Mouse (Mus musculus): ENCODE data around the gene Zfp366. TPM values are rescaled to one million over a fixed set of nuclear protein-coding genes. Genes with fewer than 3 reads are reported as not detected.

The Zfp366 gene
- polyA plus RNA-seq, 1 experiment from 2014 or later, result 1.3 TPM

DNA sequence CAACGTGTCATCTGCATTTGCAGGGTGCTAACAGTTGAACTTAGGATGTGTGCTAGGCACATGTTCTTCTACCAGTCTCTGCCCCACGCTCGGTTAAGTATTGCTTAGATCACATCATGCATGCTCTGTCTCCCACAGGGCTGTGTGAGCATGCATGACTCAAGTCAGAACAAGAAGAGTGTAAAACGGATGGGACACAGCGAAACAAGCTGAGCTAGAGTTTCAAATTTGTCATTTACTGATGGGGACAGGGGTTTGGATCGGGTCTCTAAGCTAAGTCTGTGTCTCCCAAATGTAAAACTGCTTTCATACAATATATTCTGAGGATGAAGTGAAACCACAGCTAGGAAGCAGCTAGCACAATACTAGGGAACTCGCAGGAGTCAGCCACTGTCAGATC lies 2.2 kb downstream of the Zfp366 start:
- H3K4me2 ChIP-seq, result no peak overlapping the region; the same call in 1 of the 2 replicates
- no peak overlapping the region for H3K4me3 ChIP-seq (ENCODE audit: low read depth, low read length)
- 82% methylated on average over 7 of the region's 7 CpGs for WGBS
- H3K27me3 ChIP-seq (ENCODE audit: insufficient read depth, low read length), result no peaks in the 10 kb centered on the region
- ATAC-seq (ENCODE audit: insufficient read depth) (no peak), DNase-seq (no peak)
- no peaks in the 10 kb centered on the region for H3K36me3 ChIP-seq (ENCODE audit: insufficient read depth)
- TF ChIP-seq CTCF (IDR thresholded peaks at IDR 0.05; ENCODE audit: low read depth), result no peak
- H3K27ac ChIP-seq (ENCODE audit: low read depth), result no peak overlapping the region
- H3K4me1 ChIP-seq (ENCODE audit: insufficient read depth), result peaks cover 3% of the 10 kb centered on the region; the same call in 1 of the 2 replicates
- no peak overlapping the region for H3K9ac ChIP-seq
- H3K9me3 ChIP-seq (ENCODE audit: low read depth, low read length), result no peaks in the 10 kb centered on the region

- ATAC-seq (ENCODE audit: insufficient read depth), result no peak
- Histone ChIP-seq H3K4me2 (no peak overlapping the region), H3K4me1 (ENCODE audit: insufficient read depth) (peaks cover 3% of the 10 kb centered on the region; the same call in 1 of the 2 replicates), H3K9ac (no peak overlapping the region), H3K36me3 (ENCODE audit: insufficient read depth) (no peaks in the 10 kb centered on the region), H3K27me3 (ENCODE audit: insufficient read depth, low read length) (no peaks in the 10 kb centered on the region), H3K9me3 (ENCODE audit: low read depth, low read length) (no peaks in the 10 kb centered on the region), H3K27ac (ENCODE audit: low read depth) (no peak overlapping the region), H3K4me3 (ENCODE audit: low read depth, low read length) (no peak overlapping the region)
- WGBS, result 87% methylated on average over 11 of the region's 11 CpGs
- TF ChIP-seq CTCF (IDR thresholded peaks at IDR 0.05; ENCODE audit: low read depth), result no peak
- DNase-seq, result no peak
These were observed 2.8 kb downstream of the Zfp366 start for GRCm38 (mm10) chr13:99187456-99187855.

GRCm38 (mm10) chr13:99188625-99189024 lies 4.0 kb downstream of the Zfp366 start:
- no peak overlapping the region for H3K9ac ChIP-seq
- no peak for TF ChIP-seq CTCF (IDR thresholded peaks at IDR 0.05; ENCODE audit: low read depth)
- ATAC-seq (ENCODE audit: insufficient read depth), result no peak
- no peaks in the 10 kb centered on the region for H3K9me3 ChIP-seq (ENCODE audit: low read depth, low read length)
- H3K4me1 ChIP-seq (ENCODE audit: insufficient read depth), result peaks cover 3% of the 10 kb centered on the region; the same call in 1 of the 2 replicates
- no peak for DNase-seq
- WGBS, result 52% methylated on average over 8 of the region's 8 CpGs
- H3K36me3 ChIP-seq (ENCODE audit: insufficient read depth), result no peaks in the 10 kb centered on the region
- H3K4me2 ChIP-seq, result no peak overlapping the region
- H3K27me3 ChIP-seq (ENCODE audit: insufficient read depth, low read length), result no peaks in the 10 kb centered on the region
- H3K27ac ChIP-seq (ENCODE audit: low read depth), result no peak overlapping the region
- no peak overlapping the region for H3K4me3 ChIP-seq (ENCODE audit: low read depth, low read length)

DNA sequence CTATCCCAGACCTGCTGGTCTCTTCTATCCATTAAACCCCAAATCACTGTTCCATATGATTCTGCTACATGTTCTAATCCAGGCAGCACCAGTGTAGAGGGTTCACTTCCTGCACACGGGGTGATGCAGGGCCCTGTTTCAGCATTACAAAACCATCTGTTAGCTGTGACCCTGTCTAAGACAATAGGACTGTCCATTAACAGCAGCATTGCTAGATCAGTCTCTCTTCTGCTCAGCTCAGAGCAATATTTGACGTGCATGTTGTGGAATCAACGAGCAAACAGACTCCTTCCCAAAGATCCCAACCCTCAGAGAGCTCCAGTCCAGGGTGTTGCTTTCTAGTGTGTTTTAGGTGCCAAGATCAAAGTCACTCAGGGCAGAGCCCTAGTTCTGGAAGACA lies 5.0 kb downstream of the Zfp366 start:
- no peak overlapping the region for H3K4me2 ChIP-seq

GRCm38 (mm10) chr13:99190466-99190865 lies 5.8 kb downstream of the Zfp366 start:
- TF ChIP-seq CTCF (IDR thresholded peaks at IDR 0.05; ENCODE audit: low read depth), result no peak
- Histone ChIP-seq H3K27me3 (ENCODE audit: insufficient read depth, low read length) (no peaks in the 10 kb centered on the region), H3K36me3 (ENCODE audit: insufficient read depth) (no peaks in the 10 kb centered on the region), H3K9ac (no peak overlapping the region), H3K4me1 (ENCODE audit: insufficient read depth) (0 out of 2 replicates have a peak, but pooled peaks cover 3% of the 10 kb centered on the region), H3K4me2 (peak overlapping the region; percentile 32), H3K27ac (ENCODE audit: low read depth) (peak overlapping the region; percentile 38; the same call in 1 of the 2 replicates), H3K4me3 (ENCODE audit: low read depth, low read length) (no peak overlapping the region), H3K9me3 (ENCODE audit: low read depth, low read length) (no peaks in the 10 kb centered on the region)
- ATAC-seq (ENCODE audit: insufficient read depth), result no peak
- WGBS, result 58% methylated on average over 11 of the region's 11 CpGs
- DNase-seq, result peak; percentile 36

More for the DNA sequence above, 5.0 kb downstream of the Zfp366 start:
- 53% methylated on average over 3 of the region's 3 CpGs for WGBS
- no peak for TF ChIP-seq CTCF (IDR thresholded peaks at IDR 0.05; ENCODE audit: low read depth)
- no peaks in the 10 kb centered on the region for H3K27me3 ChIP-seq (ENCODE audit: insufficient read depth, low read length)
- H3K4me3 ChIP-seq (ENCODE audit: low read depth, low read length), result no peak overlapping the region
- H3K36me3 ChIP-seq (ENCODE audit: insufficient read depth), result no peaks in the 10 kb centered on the region
- ATAC-seq (ENCODE audit: insufficient read depth), result no peak
- no peak for DNase-seq
- H3K9me3 ChIP-seq (ENCODE audit: low read depth, low read length), result no peaks in the 10 kb centered on the region
- H3K27ac ChIP-seq (ENCODE audit: low read depth), result peak overlapping the region; percentile 38; the same call in 1 of the 2 replicates
- H3K4me1 ChIP-seq (ENCODE audit: insufficient read depth), result 0 out of 2 replicates have a peak, but pooled peaks cover 3% of the 10 kb centered on the region
- no peak overlapping the region for H3K9ac ChIP-seq

- no peak overlapping the region for H3K9ac ChIP-seq
- H3K36me3 ChIP-seq (ENCODE audit: insufficient read depth), result no peaks in the 10 kb centered on the region
- H3K27me3 ChIP-seq (ENCODE audit: insufficient read depth, low read length), result no peaks in the 10 kb centered on the region
- no peak overlapping the region for H3K4me2 ChIP-seq
- H3K9me3 ChIP-seq (ENCODE audit: low read depth, low read length), result no peaks in the 10 kb centered on the region
- H3K4me1 ChIP-seq (ENCODE audit: insufficient read depth), result 0 out of 2 replicates have a peak, but pooled peaks cover 3% of the 10 kb centered on the region
- WGBS, result 87% methylated on average over 13 of the region's 13 CpGs
- no peak overlapping the region for H3K4me3 ChIP-seq (ENCODE audit: low read depth, low read length)
- no peak overlapping the region for H3K27ac ChIP-seq (ENCODE audit: low read depth)
- DNase-seq (no peak), ATAC-seq (ENCODE audit: insufficient read depth) (no peak)
- TF ChIP-seq CTCF (IDR thresholded peaks at IDR 0.05; ENCODE audit: low read depth), result no peak
These were observed 6.4 kb downstream of the Zfp366 start for GRCm38 (mm10) chr13:99191063-99191462.

DNA sequence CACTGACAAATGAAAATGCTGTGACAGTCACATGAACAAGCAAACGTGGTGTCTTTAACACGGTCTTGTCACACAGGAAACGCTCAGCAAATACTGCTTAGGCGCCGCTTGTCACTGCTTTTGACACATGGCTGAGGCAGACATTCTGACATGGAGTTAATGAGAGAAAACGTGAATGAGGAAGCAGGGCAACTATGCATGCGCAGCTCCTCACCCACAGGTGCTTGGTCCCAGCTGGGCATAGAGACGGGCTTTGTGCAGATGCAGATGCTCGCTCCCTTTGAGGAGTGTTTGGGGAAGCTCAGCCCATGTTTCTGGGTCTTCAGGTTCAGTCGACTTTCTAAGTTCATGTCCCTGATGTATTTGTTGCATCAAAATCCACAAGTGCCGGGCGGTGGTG lies 11.7 kb downstream of the Zfp366 start:
- no peak for ATAC-seq (ENCODE audit: insufficient read depth)

More for the DNA sequence above, 11.7 kb downstream of the Zfp366 start:
- no peak overlapping the region for H3K4me2 ChIP-seq
- no peak overlapping the region for H3K27ac ChIP-seq (ENCODE audit: low read depth)
- no peaks in the 10 kb centered on the region for H3K9me3 ChIP-seq (ENCODE audit: low read depth, low read length)
- H3K4me3 ChIP-seq (ENCODE audit: low read depth, low read length), result no peak overlapping the region
- 0 out of 2 replicates have a peak, but pooled peaks cover 3% of the 10 kb centered on the region for H3K4me1 ChIP-seq (ENCODE audit: insufficient read depth)
- no peak overlapping the region for H3K9ac ChIP-seq
- no peaks in the 10 kb centered on the region for H3K36me3 ChIP-seq (ENCODE audit: insufficient read depth)
- TF ChIP-seq CTCF (IDR thresholded peaks at IDR 0.05; ENCODE audit: low read depth), result no peak
- no peak for DNase-seq
- 68% methylated on average over 12 of the region's 12 CpGs for WGBS
- no peaks in the 10 kb centered on the region for H3K27me3 ChIP-seq (ENCODE audit: insufficient read depth, low read length)

Data from lung, embryonic 14.5 days (tissue).